Mouse (Mus musculus): Measurements from ENCODE around the gene Tmem120b.

Gene Tmem120b

GRCm38 (mm10) chr5:123159446-123159845, 91.2 kb downstream of the Tmem120b start:
- no peak for DNase-seq (ENCODE audit: low read depth)

- no peak for DNase-seq (ENCODE audit: low read depth)
Measured at GRCm38 (mm10) chr5:123159866-123160265, 91.7 kb downstream of the Tmem120b start.

- DNase-seq (ENCODE audit: low read depth) = no peak
Measured at GRCm38 (mm10) chr5:123160341-123160740, 92.1 kb downstream of the Tmem120b start.

- peak; percentile 17 for DNase-seq (ENCODE audit: low read depth)
Measured at GRCm38 (mm10) chr5:123162942-123163341, 94.7 kb downstream of the Tmem120b start.

- no peak for DNase-seq (ENCODE audit: low read depth)
Measured at GRCm38 (mm10) chr5:123166437-123166836, 98.2 kb downstream of the Tmem120b start.

All from naive thymus-derived CD4-positive, alpha-beta T cell, adult 2 months (primary cell).